Mouse (Mus musculus) stomach, embryonic 14.5 days (tissue): ENCODE data around the gene Pebp1. TPM values are rescaled to one million over a fixed set of nuclear protein-coding genes. Genes with fewer than 3 reads are reported as not detected.

Source experiments
- ATAC-seq: fragments of 200-750 bp; cut with Nextera tagmentation; 2 replicates; pipeline ENCODE4 v1.8.0; 2017; ENCODE audit warnings: low read depth, moderate TSS enrichment; ENCODE audit not compliant: insufficient number of reproducible peaks, insufficient read depth, low FRiP score
- H3K27ac ChIP-seq: fragments of 300-500 bp; sonication (generic); 2 replicates; pipeline ENCODE4 v1.5.1; 2014; ENCODE audit warnings: mild to moderate bottlenecking, low read length, moderate library complexity, mixed read lengths
- H3K27me3 ChIP-seq: fragments of 300-500 bp; sonication (generic); 2 replicates; pipeline ENCODE4 v1.6.1; 2014; ENCODE audit warnings: low read length, control low read depth, mixed read lengths; ENCODE audit not compliant: control insufficient read depth, insufficient read depth
- H3K36me3 ChIP-seq: fragments of 300-500 bp; sonication (generic); 2 replicates; pipeline ENCODE4 v1.6.1; 2014; ENCODE audit warnings: mild to moderate bottlenecking, control low read depth, low read length, moderate library complexity, mixed read lengths; ENCODE audit not compliant: control insufficient read depth, insufficient read depth
- H3K4me1 ChIP-seq: fragments of 300-500 bp; sonication (generic); 2 replicates; pipeline ENCODE4 v1.6.1; 2014; ENCODE audit warnings: low read length, control low read depth, mixed read lengths; ENCODE audit not compliant: control insufficient read depth, insufficient read depth
- H3K4me2 ChIP-seq: fragments of 300-500 bp; sonication (generic); replicated peaks from 2 replicates; pipeline ENCODE4 v1.6.1; 2014; ENCODE audit warnings: low read depth, low read length, control low read depth
- H3K4me3 ChIP-seq: fragments of 300-500 bp; sonication (generic); 2 replicates; pipeline ENCODE4 v1.5.1; 2014; ENCODE audit warnings: low read depth, low read length, control low read depth
- H3K9ac ChIP-seq: fragments of 300-500 bp; sonication (generic); replicated peaks from 2 replicates; pipeline ENCODE4 v1.6.1; 2014; ENCODE audit warnings: low read depth, mild to moderate bottlenecking, control low read depth, low read length, moderate library complexity, mixed read lengths
- H3K9me3 ChIP-seq: fragments of 300-500 bp; sonication (generic); 2 replicates; pipeline ENCODE4 v1.6.1; 2016; ENCODE audit warnings: low read depth, low read length, control low read depth; ENCODE audit not compliant: control insufficient read depth
- WGBS: fragments of 180-500 bp; shearing (Covaris S2); extraction: QIAGEN DNeasy Blood & Tissue Kit; methylation state at CpG from one replicate; pipeline ENCODE4 v1.1.7; 2014; 5-methylcytosine and 5-hydroxymethylcytosine counted together
- polyA plus RNA-seq: library from polyadenylated mRNA; unstranded; fragments of >200 nt; fragmentation: Nextera tagmentation; extraction: Ambion mirVana; gene quantifications from 2 replicates; pipeline ENCODE4 v1.2.1, GENCODE M21; 2014

The Pebp1 gene
- polyA plus RNA-seq, 1 experiment from 2014 or later: 729 TPM

GRCm38 (mm10) chr5:117313420-117313819 lies 26.0 kb upstream of the Pebp1 start:
- 16% methylated on average over 14 of the region's 14 CpGs for WGBS
- Histone ChIP-seq H3K4me2 (peak overlapping the region; percentile 24), H3K9ac (no peak overlapping the region), H3K4me1 (peaks cover 18% of the 10 kb centered on the region), H3K9me3 (no peaks in the 10 kb centered on the region), H3K4me3 (peak overlapping the region; percentile 8; the same call in 1 of the 2 replicates), H3K27ac (peak overlapping the region; percentile 84; the same call in 1 of the 2 replicates), H3K27me3 (no peaks in the 10 kb centered on the region), H3K36me3 (no peaks in the 10 kb centered on the region)
- peak; percentile 35; the same call in 1 of the 2 replicates for ATAC-seq

GRCm38 (mm10) chr5:117307699-117308098 lies 20.3 kb upstream of the Pebp1 start:
- H3K9me3 ChIP-seq: no peaks in the 10 kb centered on the region
- no peak overlapping the region for H3K27ac ChIP-seq
- H3K4me1 ChIP-seq: no peaks in the 10 kb centered on the region
- ATAC-seq: no peak
- no peak overlapping the region for H3K4me2 ChIP-seq
- 36% methylated on average over 11 of the region's 11 CpGs for WGBS
- H3K36me3 ChIP-seq: no peaks in the 10 kb centered on the region
- no peaks in the 10 kb centered on the region for H3K27me3 ChIP-seq
- H3K4me3 ChIP-seq: no peak overlapping the region
- H3K9ac ChIP-seq: no peak overlapping the region

GRCm38 (mm10) chr5:117306826-117307225 lies 19.4 kb upstream of the Pebp1 start:
- Histone ChIP-seq H3K36me3 (no peaks in the 10 kb centered on the region), H3K9ac (no peak overlapping the region), H3K4me1 (no peaks in the 10 kb centered on the region), H3K4me3 (no peak overlapping the region), H3K27ac (no peak overlapping the region), H3K9me3 (no peaks in the 10 kb centered on the region), H3K4me2 (no peak overlapping the region), H3K27me3 (no peaks in the 10 kb centered on the region)
- WGBS: 91% methylated on average over 2 of the region's 2 CpGs
- ATAC-seq: no peak

GRCm38 (mm10) chr5:117305754-117306153 lies 18.3 kb upstream of the Pebp1 start:
- no peak overlapping the region for H3K27ac ChIP-seq
- ATAC-seq: no peak
- no peaks in the 10 kb centered on the region for H3K27me3 ChIP-seq
- no peaks in the 10 kb centered on the region for H3K36me3 ChIP-seq
- H3K4me1 ChIP-seq: no peaks in the 10 kb centered on the region
- H3K9me3 ChIP-seq: no peaks in the 10 kb centered on the region
- H3K9ac ChIP-seq: no peak overlapping the region
- H3K4me3 ChIP-seq: no peak overlapping the region
- WGBS: 85% methylated on average over 5 of the region's 5 CpGs
- H3K4me2 ChIP-seq: no peak overlapping the region

- no peak for ATAC-seq
- Histone ChIP-seq H3K4me3 (no peak overlapping the region), H3K27ac (no peak overlapping the region), H3K9ac (no peak overlapping the region), H3K4me2 (no peak overlapping the region), H3K27me3 (no peaks in the 10 kb centered on the region), H3K36me3 (no peaks in the 10 kb centered on the region), H3K9me3 (no peaks in the 10 kb centered on the region), H3K4me1 (no peaks in the 10 kb centered on the region)
- WGBS: 69% methylated on average over 7 of the region's 7 CpGs
Observed at GRCm38 (mm10) chr5:117304947-117305346, 17.5 kb upstream of the Pebp1 start.

- H3K27me3 ChIP-seq: no peaks in the 10 kb centered on the region
- no peak overlapping the region for H3K4me3 ChIP-seq
- no peak overlapping the region for H3K4me2 ChIP-seq
- no peaks in the 10 kb centered on the region for H3K4me1 ChIP-seq
- H3K9me3 ChIP-seq: no peaks in the 10 kb centered on the region
- ATAC-seq: no peak
- 55% methylated on average over 18 of the region's 18 CpGs for WGBS
- no peaks in the 10 kb centered on the region for H3K36me3 ChIP-seq
- H3K9ac ChIP-seq: no peak overlapping the region
- no peak overlapping the region for H3K27ac ChIP-seq
Observed at GRCm38 (mm10) chr5:117303691-117304579, 16.5 kb upstream of the Pebp1 start.

- 44% methylated on average over 3 of the region's 3 CpGs for WGBS
- Histone ChIP-seq H3K9ac (no peak overlapping the region), H3K27me3 (no peaks in the 10 kb centered on the region), H3K4me2 (no peak overlapping the region), H3K36me3 (no peaks in the 10 kb centered on the region), H3K4me3 (no peak overlapping the region), H3K27ac (no peak overlapping the region), H3K9me3 (no peaks in the 10 kb centered on the region), H3K4me1 (no peaks in the 10 kb centered on the region)
- peak; percentile 61; the same call in 1 of the 2 replicates for ATAC-seq
Observed at GRCm38 (mm10) chr5:117302899-117303298, 15.5 kb upstream of the Pebp1 start.

- Histone ChIP-seq H3K27me3 (no peaks in the 10 kb centered on the region), H3K36me3 (no peaks in the 10 kb centered on the region), H3K4me1 (no peaks in the 10 kb centered on the region), H3K9me3 (no peaks in the 10 kb centered on the region), H3K27ac (no peak overlapping the region), H3K9ac (no peak overlapping the region), H3K4me2 (no peak overlapping the region), H3K4me3 (no peak overlapping the region)
- no peak for ATAC-seq
- 87% methylated on average over 8 of the region's 8 CpGs for WGBS
Observed at GRCm38 (mm10) chr5:117295011-117295410, 7.6 kb upstream of the Pebp1 start.
